Mouse (Mus musculus) ES-Bruce4 (cell line): ENCODE results near the gene Thrsp.

Source experiments
- CTCF ChIP-seq: IDR thresholded peaks from one replicate; pipeline ENCODE4 v1.8.1; 2011; ENCODE audit warnings: low read depth, low read length
- EP300 ChIP-seq: IDR thresholded peaks from 2 replicates; pipeline ENCODE4 v1.6.1; 2011; ENCODE audit warnings: low read depth, low read length; ENCODE audit not compliant: insufficient read depth
- POLR2A ChIP-seq: IDR thresholded peaks from one replicate; pipeline ENCODE4 v1.8.1; 2011; ENCODE audit warnings: low read length; ENCODE audit not compliant: insufficient read depth

DNA sequence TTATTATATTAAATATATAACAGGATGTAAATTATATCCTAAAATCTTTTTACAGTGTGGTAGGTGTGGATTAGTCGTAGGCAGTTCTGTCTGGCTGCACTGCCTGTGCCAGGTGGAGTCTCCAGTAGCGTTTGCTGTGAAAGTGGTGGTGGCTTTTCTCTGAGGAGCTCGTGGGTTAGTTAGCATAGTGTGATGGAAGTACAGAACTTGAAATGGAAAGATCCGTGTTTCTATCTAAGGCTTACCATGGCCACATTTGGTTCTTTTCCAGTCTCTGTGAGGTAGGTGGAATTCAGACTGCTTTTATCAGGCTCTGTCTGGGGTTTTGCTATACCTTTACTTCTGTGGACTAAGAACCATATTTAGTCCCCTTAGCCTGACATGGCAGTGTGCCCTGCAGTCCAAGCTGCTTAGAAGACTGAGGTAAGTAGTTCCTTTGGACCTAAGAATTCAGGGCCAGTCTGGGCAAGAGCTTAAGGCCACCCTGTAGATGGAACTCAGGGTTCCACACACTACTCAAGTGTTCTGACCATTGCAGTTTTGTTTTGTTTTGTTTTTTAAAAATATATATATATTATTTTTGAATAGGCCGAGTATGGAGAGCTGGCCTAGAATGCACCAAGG lies 36.9 kb downstream of the Thrsp start:
- TF ChIP-seq EP300 (no peak), CTCF (no peak), POLR2A (no peak)
